Mouse (Mus musculus) cortical plate, adult 2 months (tissue): ENCODE measurements around the gene Cdk20. TPM values are rescaled to one million over a fixed set of nuclear protein-coding genes. Genes with fewer than 3 reads are reported as not detected.

Experiments used
- H3K27ac ChIP-seq: fragments of 200-500 bp; 2 replicates; pipeline ENCODE4 v1.5.1; 2012; ENCODE audit warnings: low read length, control low read depth, inconsistent platforms; ENCODE audit not compliant: insufficient read depth
- H3K4me1 ChIP-seq: fragments of 200-500 bp; 2 replicates; pipeline ENCODE4 v1.6.1; 2011; ENCODE audit warnings: low read length; ENCODE audit not compliant: control insufficient read depth, insufficient read depth
- H3K4me3 ChIP-seq: fragments of 200-500 bp; 2 replicates; pipeline ENCODE4 v1.5.1; 2011; ENCODE audit warnings: mild to moderate bottlenecking, low read length, control low read depth; ENCODE audit not compliant: insufficient read depth
- CTCF ChIP-seq: fragments of 200-500 bp; IDR thresholded peaks from 2 replicates; pipeline ENCODE4 v1.5.1; 2011; ENCODE audit warnings: mild to moderate bottlenecking, control low read depth, low read length; ENCODE audit not compliant: insufficient read depth; ENCODE audit errors: extremely low read depth
- POLR2A ChIP-seq: fragments of 200-500 bp; IDR thresholded peaks from 2 replicates; pipeline ENCODE4 v1.6.1; 2011; ENCODE audit warnings: mild to moderate bottlenecking, low read length, control low read depth; ENCODE audit not compliant: insufficient read depth; ENCODE audit errors: extremely low read depth
- polyA plus RNA-seq: library from polyadenylated mRNA; depleted of rRNA; stranded (reverse); fragments of >200 nt; gene quantifications from 2 replicates; pipeline ENCODE4 v1.2.3, GENCODE M21; 2012

Gene Cdk20
- polyA plus RNA-seq, 1 experiment, result 13.1 TPM

DNA sequence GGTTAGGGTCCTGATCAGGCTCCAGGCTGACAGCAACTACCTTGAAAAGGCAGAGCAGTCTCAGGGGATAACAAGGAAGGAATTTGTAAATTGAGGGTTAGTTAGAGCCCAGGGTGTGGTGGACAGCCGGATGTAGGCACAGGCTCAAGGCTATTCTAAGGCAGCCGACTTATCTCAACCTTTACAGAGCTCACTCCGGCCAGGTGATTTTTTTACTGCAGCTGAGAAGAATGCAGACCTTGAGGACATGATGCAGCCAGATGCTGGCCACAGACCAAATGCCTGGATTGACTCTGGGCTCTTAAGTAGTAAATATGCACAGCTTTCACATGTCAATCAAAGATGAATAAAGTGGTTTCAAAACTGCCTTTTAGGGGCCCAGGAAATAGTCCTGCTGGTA, 10.7 kb upstream of the Cdk20 start:
- Histone ChIP-seq H3K27ac (no peak overlapping the region), H3K4me1 (no peaks in the 10 kb centered on the region), H3K4me3 (no peak overlapping the region)
- no peak for TF ChIP-seq POLR2A
- TF ChIP-seq CTCF, result no peak

DNA sequence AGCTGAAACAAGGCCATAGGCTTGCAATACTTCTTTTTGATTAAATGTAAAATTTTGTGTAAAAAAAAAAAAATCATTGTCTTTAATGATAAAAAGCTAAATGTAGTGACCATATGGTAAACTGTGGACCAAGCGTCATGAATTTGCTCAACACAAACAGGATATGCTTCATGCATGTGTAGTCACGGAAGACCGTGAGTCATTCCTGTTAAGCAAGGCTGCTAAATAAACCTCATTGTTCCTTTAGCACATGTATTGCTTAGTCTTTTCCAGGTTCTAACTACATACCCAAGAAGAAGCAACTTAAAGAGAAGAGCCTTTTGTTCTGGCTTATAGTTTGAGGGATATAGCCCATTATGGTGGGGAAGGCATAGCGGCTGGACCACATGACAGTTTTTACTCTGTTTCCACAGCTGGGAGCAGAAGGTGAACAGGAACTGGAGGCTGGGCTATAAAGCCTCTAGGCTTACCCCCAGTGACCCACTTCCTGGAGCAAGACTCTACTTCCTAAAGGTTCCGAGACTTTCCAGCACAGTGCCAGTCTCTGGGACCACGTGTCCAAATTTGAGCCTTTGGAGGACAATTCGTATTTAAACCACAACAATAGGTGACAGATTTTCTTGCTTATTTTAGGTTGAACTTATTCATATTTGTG, 10.0 kb upstream of the Cdk20 start:
- no peaks in the 10 kb centered on the region for H3K4me1 ChIP-seq
- TF ChIP-seq CTCF, result no peak
- no peak overlapping the region for H3K4me3 ChIP-seq
- no peak overlapping the region for H3K27ac ChIP-seq

DNA sequence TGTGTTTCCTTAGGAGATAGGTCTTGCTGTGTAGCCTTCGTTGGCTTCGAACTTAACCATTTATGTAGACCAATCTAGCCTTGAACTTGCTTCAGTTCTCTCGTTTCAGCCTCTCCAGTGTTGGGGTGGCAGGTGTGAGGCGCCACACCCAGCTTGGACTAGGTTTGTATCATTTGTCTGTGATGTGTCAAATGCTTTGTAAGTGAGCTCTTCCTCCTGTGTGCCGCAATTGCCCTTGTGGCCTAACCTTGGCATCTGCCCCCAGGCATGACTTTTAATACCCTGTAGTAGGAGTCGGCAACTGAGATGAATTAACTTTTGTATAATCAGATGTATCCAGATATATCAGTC, 9.5 kb upstream of the Cdk20 start:
- H3K27ac ChIP-seq, result no peak overlapping the region
- H3K4me1 ChIP-seq, result no peaks in the 10 kb centered on the region
- TF ChIP-seq POLR2A, result no peak
- TF ChIP-seq CTCF, result no peak
- H3K4me3 ChIP-seq, result no peak overlapping the region

DNA sequence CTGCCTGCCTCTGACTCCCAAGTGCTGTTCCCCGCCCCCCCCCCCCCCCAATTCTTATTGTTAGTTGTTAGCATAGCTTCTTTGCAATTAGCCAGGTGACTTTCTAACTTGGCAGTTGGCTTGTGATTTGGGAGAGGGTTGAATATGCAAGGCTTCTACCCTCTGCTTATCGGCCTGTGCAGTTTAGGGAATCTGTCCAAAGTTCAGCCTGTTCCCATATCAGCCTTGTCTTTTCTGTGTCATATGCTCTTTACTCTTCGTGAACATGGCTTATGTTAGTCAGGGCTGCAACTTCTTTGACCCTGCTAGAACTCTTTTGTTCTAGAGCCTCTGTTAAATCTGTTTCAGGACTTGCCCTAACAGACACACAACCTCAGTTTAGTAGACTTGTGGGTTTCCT, 7.8 kb upstream of the Cdk20 start:
- no peak for TF ChIP-seq CTCF
- TF ChIP-seq POLR2A, result no peak
- H3K27ac ChIP-seq, result no peak overlapping the region

DNA sequence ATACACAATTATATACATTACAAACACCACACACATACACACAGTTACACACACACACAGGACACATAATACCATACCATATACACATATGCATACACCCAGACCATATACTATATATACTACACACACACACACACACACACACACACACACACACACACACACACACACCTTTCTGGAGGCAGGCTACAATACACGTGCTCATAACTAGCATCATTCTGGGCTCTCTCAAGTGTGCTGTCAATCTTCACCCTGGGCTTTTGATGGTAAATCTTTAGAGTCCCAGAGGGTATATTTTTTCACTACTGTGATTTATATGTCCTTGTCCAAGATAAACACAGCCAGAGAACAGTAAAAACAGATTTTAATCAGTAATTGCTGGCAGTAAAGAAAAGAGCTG, 6.8 kb upstream of the Cdk20 start:
- H3K4me1 ChIP-seq, result no peaks in the 10 kb centered on the region
- H3K4me3 ChIP-seq, result no peak overlapping the region
- no peak for TF ChIP-seq CTCF
- no peak for TF ChIP-seq POLR2A
- H3K27ac ChIP-seq, result no peak overlapping the region

More for the DNA sequence above, 7.8 kb upstream of the Cdk20 start:
- H3K4me1 ChIP-seq, result no peaks in the 10 kb centered on the region
- no peak overlapping the region for H3K4me3 ChIP-seq

DNA sequence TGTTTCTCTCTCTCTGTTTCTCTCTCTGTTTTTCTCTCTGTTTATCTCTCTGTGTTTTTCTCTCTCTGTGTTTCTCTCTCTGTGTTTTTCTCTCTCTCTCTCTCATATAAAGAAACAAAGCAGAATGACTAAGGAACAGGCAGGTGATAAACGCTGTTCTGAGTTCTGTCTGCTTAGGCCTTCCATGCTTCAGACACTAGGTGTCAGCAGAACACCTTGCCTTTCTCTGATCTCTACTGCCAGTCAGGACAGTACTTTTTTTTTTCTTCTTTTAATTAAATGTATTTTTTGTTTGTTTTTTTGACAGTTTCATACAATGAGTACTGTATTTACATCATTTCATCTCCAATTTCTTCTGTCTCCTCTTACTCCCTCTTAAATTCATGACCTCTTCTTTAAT, 2.8 kb upstream of the Cdk20 start:
- TF ChIP-seq CTCF, result peak; percentile 36
- no peak for TF ChIP-seq POLR2A
- H3K4me1 ChIP-seq, result no peaks in the 10 kb centered on the region
- no peak overlapping the region for H3K4me3 ChIP-seq
- no peak overlapping the region for H3K27ac ChIP-seq

DNA sequence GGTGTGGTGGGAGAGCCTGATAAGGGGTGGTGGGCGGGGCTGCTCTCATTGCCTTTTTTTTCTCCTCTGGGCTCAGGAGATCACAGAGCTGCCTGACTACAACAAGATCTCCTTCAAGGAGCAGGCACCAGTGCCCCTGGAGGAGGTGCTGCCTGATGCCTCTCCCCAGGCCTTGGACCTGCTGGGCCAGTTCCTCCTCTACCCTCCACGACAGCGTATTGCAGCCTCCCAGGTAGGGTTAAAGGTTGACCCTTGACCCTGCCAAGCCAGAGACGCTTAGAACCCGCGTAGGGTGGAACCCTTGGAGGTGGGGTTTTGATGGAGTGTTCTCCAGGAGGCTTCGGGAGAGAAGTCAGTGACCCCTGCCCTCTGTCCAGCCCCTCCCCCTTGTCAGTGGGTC, 5.7 kb downstream of the Cdk20 start:
- Histone ChIP-seq H3K4me3 (no peak overlapping the region), H3K27ac (no peak overlapping the region), H3K4me1 (no peaks in the 10 kb centered on the region)
- no peak for TF ChIP-seq POLR2A
- TF ChIP-seq CTCF, result no peak

DNA sequence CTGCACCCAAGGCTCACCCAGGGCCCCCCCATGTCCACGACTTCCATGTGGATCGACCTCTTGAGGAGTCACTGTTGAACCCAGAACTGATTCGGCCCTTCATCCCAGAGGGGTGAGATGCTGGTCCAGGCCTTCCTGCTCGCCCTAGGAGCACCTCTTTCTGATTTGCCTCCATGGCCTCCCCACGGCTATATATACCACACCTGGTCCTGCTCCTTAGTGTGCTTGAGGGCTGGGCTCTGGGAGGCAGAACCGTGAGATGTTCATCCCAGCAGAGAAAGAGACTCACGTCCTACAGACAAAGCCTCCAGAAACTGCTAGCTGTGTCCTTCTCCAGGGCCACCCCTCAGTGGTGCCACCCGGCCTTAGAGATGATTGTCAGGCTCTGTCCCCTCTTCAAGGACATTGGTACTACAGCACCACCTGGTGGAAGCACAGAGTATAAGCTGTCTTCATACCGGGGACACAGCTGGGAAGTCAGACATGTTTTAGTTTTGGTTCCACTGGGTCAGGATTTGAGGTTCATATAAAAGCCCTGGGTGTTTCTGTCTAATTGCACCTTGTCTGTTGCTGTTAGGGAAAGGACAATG, 6.8 kb downstream of the Cdk20 start:
- no peak overlapping the region for H3K27ac ChIP-seq
- no peak for TF ChIP-seq POLR2A
- peak; percentile 71 for TF ChIP-seq CTCF
- no peak overlapping the region for H3K4me3 ChIP-seq
- H3K4me1 ChIP-seq, result no peaks in the 10 kb centered on the region

DNA sequence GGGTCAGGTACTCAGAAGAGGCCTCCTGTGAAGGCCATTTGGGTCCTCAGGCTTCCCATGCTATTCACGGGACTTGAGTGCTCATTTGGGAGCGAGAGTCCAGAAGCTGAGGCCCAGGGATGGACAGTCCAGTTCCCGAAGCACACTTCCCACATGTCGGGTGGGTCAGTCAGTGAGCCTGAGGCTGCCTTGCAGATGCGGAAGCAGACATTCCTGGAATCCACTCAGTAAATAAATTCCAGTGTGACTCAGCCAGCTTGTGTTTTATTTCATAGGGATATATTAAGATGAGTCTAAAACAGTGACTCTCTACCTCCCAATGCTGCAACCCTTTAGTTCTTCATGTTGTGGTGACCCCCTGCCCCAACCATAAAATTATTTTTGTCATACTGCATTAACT, 7.4 kb downstream of the Cdk20 start:
- Histone ChIP-seq H3K27ac (no peak overlapping the region), H3K4me3 (no peak overlapping the region), H3K4me1 (no peaks in the 10 kb centered on the region)
- TF ChIP-seq POLR2A, result no peak
- no peak for TF ChIP-seq CTCF

DNA sequence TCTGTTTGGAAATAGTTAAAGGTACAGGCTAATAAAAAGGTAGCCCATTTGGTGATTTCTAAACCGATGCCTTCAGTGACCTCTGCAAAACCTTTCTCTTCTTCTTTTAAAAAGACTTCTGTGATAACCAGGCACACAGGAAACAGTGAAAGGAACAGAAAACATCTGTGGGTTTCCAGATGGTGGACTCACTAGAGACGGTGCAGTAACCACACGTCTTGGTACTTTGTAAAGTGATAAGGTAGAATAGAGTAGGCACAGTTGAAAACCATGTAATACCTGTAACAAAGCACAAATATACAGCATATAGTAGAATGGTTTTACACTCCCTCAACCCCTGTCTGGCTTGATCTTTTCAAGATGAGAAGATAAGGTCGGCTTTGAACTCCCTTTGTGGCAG, 8.5 kb downstream of the Cdk20 start:
- Histone ChIP-seq H3K4me1 (no peaks in the 10 kb centered on the region), H3K27ac (no peak overlapping the region), H3K4me3 (no peak overlapping the region)
- TF ChIP-seq CTCF (no peak), POLR2A (no peak)
